Mouse (Mus musculus) induced T-regulatory cell, adult 2 months (primary cell): Measurements from ENCODE around the gene 1520401A03Rik.
A peak's percentile ranks its signal among the peaks of the same experiment; 100 is the strongest.
"Not testable (repeated sequence)": the region's sequence is repeated elsewhere in the genome, so short reads cannot be mapped to it uniquely, and the experiment has no call there.

Experiments
- DNase-seq: peaks from one replicate; pipeline ENCODE4 v3.0.0-alpha.2; 2012; ENCODE audit warnings: low read depth

The 1520401A03Rik gene

DNA sequence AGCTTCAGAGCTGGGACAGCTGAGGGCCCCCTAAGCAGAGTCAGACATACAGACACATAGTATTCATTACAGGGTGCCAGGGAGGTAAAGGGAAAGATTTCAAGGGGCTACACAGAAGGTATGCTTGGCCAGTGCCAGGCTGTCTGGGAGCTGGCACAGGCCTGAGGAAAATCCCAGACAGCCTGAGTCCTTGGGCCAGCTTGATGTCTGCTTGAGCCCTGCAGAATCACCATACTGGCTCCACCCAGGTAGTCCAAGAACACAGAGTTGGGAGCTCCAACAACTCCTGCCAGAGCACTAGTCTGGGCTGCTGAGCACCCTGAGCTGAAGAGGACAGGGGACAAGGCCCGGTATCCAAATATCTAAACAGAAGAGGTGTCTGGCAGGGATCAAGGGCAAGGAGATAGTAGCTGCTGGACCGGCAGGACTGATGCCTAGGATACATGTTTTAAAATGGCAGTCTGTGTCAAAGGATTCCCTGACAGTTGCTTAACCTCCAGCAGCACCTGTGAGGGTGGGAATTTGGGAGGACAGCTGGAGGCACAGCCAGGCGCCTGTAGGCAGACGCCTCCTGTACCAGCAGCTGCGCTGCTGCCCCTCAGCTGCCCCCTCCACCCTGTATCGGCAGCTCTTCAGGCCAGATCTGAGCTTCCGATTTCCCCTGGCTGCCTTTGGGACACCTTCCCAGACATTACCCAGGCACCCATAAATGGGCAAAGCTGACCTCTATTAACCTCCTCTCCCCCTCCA lies at the start of gene 1520401A03Rik:
TSS of gene 1520401A03Rik (minus strand) at position 408 of the 750 bp plus-strand sequence.
- no peak for DNase-seq

DNA sequence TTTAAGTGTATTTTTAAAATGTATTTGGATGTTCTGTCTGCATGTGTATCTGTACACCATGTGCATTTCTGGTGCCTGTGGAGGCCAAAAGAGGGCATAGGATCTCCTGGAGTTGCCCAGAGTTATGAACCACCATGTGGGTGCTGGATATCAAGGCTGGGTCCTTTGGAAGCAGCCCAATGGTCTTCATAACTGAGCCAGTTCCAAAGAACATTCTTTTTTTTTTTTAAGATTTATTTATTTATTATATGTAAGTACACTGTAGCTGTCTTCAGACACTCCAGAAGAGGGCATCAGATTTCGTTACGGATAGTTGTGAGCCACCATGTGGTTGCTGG lies 49.6 kb upstream of the 1520401A03Rik start:
- DNase-seq, result not testable (repeated sequence)

DNA sequence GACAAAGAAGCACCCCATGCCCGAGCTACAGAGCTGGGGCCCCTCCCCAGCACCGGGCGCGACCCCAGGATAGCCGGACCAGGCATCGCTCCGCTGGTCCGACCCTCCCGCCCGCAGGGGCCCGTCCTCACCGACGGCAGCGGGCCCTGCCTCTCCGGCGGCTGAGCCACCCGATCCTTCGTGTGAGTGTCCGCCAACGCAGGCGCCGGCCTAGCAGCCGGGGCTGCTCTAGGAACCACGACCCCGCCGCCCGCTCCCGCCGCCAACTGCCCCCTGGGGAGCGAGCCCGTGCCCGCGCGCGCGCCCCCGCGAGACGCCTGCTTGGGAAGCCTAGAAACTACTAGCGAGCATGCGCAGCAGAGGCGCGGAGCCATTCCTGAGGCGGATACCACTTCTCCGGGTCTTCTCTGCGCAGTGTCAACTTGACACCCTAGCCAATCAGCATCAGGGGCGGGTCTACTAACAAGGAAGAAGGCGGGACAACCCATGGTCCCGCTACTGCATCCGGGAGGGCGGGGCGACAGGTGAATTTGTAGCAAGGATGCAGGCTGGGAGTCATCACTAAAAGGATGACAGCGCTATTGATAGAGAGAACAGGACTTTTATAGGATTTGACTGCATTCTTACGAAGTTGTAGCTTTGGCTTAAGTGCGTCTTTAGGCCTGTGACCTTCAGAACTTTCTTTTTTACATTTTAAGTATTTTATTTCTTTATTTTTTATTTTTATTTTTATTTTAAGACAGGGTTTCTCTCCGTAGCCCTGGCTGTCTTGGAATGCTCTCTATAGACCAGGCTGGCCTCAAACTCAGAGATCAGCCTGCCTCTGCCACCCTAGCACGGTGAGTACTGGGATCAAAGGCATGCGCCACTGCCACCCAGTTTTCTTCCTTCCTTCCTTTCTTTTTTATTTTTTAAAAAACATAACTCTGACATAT lies 49.0 kb upstream of the 1520401A03Rik start, which contains the start of gene Flywch1:
TSS of gene Flywch1 (minus strand) at position 319 of the 935 bp plus-strand sequence.
- DNase-seq, result peak; percentile 99

DNA sequence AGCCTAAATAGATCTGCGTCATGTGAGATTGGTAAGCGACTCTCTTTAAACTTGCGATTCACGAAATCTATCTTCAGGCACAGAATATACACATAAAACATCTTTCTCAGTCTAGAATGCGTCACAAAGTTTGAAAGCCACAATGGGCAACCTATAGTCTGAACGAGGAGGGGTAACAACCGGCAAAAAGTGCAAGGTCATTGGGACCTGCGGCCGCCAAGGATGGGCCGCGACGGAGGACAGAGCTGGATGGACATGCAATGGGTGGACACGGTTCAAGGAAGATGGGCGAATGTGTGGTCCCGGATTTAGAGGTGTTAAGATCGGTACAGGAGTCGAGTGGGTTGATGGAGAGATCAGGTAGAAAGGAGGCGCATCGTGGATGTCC lies 48.3 kb upstream of the 1520401A03Rik start:
- peak; percentile 59 for DNase-seq

DNA sequence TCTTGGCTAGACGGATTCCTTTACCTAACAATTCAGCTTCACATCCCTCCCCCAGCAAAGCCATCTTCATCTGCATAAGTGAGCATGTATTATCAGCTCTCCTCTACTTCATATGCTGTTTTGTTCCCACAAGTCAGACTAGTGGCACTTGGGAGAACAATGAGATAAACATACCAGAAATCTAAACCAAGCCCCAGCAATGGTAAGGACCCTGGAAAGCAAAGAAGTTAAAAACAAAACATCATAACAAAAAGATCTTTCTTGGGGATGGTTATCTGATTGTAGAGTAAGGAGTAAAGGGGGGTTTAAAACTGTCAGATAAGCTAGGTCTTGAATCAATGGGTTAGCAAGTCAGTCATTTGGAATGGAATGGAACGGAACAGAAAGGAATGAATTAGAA lies 47.9 kb upstream of the 1520401A03Rik start:
- DNase-seq, result no peak

DNA sequence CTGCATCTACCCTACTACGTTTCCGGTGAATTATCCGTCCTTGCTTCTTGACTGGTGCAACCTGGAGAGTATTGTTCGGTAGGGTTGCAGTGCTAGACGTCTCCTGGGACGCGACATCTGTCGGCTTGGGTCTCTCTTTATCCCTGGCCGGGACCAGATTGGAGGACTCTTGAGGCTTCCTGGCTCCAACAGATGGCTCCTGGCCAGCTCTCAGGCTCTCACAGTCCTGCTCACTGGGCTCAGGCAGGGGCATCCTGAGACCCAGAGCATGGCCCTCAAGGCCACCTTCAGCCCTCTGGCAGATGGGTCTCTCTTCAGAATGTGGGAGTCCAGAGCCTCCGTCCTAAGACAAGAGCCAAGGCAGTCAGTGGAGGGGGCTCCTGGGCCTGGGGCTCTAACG lies 40.4 kb upstream of the 1520401A03Rik start:
- no peak for DNase-seq

DNA sequence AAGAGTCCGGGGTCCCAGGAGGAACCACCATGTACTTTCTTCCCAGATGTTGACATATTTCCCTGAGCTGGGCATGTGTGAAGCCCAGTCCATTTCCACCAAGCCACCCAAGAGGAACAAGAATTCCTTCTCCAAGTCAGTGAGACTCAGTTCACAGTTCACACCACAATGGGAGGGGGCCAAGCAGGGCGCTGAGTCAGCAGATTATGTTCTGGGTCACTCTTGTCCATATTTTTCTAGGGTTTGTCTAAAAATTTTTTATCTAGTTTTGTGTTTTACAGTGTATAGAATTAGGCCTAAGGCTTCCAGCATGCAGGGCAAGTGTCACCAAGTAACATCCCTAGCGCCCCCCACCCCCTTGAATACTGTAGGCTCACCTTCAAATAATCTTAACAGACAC lies 38.6 kb upstream of the 1520401A03Rik start:
- no peak for DNase-seq

DNA sequence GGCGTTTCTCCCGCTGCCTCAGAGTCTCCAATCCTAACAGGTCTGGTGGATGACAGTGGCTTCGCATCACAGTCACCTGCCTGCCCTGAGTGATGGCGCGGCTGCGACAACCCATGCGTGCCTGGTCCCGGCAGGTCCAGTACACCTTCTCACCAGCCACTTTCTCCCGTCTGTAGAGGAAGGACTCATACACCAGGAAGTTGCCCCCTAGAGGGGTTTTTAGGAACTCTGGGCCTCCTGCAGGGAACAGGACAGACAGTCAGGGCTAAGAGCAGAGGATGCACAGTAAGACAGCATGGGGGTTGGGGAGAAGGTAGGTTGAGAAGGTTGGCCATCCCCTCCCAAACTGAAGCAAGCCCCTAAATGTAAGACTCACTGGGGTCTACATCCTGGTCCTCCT lies 37.6 kb upstream of the 1520401A03Rik start:
- DNase-seq, result no peak

DNA sequence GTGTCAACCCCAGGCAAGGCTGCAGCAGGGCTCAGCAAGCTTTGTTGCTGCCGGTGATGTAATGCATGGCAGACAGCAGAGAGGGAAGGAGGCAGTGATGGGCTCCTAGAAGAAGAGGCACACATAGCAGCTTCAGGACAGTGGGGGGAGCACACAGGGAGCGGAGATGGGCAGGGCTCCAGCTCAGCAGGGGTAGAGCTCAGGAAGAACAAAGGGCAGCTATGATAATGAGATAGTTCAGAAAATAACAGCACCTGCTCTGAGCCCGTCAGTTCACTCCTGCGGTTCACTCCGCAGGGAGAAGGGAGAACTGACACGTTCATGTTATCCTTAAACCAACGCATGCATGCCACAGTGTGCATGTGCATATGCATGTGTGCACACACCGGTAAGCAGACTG lies 36.2 kb upstream of the 1520401A03Rik start:
- no peak for DNase-seq

DNA sequence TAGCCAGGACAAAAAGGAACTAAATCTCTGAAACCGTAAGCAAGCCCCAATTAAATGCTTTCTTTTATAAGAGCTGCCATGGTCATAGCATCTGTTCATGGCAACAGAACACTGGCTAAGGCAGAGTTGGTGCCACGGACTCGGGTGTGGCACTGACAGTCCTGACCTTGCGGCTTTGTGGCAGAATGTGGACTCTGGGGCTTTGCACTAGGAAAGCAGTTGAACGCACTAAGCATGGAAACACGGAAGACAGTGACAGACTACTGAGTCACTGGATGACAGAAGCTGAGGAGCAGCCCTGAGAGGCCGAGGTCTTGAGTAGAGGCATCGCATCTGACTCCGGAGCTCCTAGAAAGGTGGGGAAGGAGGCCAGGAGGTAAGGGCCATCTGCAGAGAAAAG lies 35.0 kb upstream of the 1520401A03Rik start:
- no peak for DNase-seq

DNA sequence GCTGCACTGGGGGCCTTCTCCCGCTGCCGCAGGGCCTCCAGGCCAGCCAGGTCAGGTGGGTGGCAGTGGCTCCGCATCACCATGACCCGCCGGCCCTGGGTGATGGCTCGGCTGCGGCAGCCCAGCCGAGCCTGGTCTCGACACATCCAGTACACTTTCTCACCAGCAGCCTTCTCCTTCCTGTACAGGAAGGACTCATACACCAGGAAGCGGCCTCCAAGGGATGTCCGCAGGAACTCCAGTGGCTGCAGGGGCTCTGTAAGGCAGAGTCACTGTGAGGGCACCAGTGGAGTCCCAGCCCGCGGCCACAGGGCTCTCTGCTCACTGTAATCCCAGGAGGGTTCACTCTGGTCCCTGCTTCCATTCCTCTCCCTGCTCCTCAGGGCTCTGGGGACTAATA lies 33.1 kb upstream of the 1520401A03Rik start:
- DNase-seq, result no peak

DNA sequence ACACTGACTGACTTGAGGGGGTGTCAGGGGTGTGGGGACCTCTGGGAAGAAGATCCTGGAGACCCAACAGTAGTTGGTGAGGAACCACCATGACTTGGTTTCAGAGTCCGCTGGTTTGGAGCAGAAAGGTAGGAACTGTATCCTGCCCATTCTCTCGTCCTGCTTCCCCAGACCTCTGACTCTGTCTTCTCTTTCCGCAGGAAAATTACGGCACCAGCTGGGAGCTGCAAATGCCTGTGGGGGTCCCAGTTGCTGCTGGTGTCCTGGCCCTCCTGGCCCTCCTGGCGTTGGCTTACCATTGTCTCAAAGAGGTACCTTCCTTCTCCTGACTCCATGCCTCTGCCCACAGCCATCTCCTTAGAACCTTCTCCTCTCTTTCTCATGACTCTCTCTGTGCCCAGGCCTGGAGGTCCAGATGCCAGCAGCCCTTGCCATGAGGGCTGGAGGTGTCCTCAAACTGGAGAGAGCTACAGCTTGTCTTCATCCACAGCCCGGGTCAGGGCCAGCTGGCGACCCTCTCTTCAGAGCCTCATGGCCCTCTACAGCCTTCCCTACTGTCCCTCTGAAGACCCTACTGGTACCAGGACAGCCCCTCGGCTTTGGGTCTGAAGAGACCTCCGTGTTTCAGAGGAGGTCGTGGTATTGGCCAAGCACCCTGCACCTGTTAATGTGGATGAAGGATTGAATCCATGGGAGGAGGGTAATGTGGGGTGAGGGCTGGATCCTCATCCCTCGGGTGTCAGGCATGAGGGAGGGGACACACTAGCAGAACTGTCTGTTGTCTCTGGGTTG lies 27.0 kb upstream of the 1520401A03Rik start:
- no peak for DNase-seq

DNA sequence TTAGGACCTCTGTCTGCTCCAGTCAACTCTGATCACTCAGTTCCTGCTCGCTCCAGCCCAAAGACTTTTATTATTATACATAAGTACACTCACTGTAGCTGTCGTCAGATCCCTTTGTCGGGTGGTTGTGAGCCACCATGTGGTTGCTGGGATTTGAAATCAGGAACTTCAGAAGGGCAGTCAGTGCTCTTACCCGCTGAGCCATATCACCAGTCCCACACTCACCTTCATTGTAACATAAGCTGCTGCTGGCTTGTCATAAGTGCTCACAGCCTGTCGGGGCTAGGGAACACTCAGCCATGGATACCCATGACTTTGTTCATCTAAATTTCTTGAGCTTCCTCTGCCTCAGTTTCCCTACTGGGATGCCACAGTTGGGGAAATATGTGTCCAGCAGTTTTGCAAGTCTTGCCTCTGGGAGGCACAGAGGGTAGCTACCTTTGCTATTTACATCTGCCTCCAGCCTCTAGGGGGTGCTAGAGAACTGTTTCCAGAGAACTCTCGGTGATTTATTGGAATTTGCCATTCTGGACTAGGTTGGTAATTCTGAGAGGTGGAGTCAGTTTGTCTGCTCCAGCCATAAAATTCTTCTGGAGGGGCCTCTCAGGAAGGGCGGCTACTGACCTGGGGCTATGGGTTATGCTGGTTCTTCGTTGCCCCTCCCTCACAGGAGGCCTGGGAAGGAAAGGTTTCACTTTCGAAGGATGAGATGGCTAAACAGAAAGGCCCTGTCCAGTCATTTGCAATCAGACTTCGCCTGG lies 26.2 kb upstream of the 1520401A03Rik start:
- peak; percentile 92 for DNase-seq

DNA sequence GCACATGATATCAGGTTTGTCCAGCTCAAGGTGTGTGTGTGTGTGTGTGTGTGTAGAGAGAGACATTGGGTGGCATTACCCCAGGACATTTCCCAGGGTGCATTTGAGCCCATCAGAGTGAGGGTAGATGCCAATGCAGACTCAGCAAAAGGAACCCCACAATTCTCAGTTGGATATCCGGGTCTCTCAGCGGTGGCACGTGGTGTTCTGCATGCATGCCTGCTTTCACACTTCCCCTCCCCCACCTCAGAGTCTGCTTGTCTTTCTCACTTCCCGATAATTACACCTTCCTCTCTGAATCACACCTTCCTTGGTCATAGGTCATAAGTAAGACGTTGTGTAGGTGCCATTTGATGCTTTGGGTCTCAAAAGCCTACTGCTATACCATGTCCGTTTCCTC lies 25.4 kb upstream of the 1520401A03Rik start:
- peak; percentile 76 for DNase-seq

DNA sequence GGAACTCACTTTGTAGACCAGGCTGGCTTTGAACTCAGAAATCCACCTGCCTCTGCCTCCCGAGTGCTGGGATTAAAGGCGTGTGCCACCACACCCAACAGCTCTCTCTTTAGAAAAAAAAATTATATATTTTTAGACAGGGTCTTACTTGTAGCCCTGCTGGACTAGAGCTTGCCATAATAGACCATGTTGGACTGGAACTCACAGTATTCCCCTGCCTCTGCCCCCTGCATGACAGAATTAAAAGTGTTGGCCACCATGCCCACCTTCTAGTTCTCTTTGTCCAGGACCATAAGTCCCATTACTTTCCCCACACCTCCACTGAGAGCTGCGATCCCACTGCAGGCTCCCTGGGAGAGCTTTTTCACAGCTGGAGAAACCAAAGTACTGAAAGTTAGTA lies 24.9 kb upstream of the 1520401A03Rik start:
- DNase-seq, result no peak

DNA sequence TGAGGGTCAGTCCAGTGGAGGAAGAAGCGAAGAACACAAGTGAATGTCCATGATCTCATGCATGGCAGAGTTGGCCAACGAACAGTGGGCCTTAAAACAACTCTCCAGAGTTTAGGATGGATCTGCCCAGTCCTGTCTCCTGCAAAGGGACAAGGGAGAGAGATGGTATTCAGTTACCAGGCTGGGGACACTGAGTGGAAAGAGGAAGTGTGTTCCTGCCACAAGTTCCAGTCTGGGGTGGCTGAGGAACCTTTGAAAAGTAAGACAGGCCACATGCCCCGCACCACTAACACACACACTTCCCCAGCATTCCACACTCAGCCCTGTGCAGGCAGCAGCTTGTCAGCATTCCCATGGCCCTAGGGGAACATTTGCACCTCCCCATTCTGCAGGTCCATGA lies 24.2 kb upstream of the 1520401A03Rik start:
- DNase-seq, result no peak

DNA sequence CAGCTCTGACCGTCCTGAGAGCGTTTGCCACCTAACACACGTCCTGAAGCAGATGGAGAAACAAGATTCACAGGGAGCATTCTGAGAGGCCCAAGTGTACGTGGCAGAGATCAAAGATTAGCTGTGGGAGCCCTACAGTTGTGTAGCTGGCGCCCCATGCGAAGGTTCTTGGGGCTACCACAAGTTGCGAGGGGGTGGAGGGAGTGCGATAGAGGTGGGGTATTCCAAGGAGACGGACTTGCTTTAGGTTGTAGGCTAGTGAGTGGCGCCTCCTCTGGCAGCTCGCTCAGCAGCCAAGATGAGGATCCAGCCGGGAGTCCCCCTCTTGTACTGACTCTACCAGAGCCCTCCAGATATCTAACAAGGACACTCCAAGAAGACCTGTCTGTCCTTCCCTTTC lies 23.7 kb upstream of the 1520401A03Rik start:
- peak; percentile 64 for DNase-seq

DNA sequence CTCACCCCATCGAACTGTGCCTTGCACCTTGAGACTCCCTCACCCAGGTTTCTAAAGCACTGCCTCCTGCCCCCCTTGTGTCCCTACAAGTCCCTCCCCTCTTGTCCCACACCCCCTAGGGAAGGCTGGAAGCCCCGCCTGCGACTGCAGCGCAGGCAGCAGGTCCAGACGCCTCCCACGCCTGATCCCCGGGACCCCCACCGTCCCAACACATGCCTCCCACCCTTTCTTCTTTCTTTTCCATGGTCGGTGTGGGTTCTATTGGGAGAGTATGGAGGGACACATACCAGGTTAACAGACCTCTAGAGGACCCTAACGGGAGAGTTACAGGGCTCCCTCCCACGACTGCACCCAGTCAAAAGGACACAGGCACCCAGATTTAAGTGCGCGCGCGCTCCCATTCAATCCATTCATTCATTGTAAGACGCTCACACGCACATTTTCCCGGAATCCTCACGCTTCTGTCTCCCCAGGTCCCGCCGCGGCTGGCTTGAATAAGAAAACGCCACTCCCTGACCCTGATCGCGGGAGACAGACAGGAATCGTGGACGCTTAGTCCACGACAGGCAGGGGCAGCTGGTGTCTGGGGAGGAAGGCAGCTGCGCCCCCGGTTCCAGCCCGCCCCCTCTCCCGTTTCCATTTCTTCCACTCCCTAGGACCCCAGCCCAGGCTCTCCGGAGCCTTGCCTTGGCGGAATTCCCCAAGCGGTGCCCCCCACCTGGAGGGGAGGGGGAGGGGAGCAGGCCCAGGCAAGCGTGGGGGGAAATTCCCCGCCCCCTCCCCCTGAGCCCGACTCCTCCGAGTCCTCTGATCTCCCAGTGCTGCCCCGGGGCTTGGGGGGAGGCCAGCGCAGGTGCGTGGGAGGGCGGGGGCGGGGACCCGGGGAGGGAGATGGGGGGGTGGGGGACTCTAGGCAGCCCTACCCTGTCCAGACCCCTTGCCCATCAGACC lies 23.0 kb upstream of the 1520401A03Rik start, which contains the start of gene Kremen2:
TSS of gene Kremen2 (minus strand) at position 533 of the 951 bp plus-strand sequence.
- DNase-seq, result peak; percentile 58

DNA sequence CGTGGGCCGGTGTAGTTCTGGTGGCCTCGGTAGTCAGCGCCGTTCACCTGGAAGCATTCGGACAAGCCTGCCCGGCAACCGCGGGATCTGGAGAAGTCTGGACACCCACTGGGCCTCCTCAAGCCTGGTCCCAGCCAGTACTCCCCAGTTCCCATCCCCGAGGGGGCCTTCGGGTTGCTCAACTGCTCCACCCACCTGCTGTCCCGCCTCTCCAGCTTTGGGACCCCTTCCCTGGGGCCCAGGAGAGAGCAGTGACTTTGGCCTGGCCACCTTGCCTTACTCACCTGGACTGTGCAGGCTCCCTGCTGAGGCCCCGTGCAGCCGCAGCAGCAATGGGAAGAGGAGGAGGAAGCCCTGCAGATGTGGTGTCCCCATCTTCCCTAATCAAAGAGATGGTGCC lies 22.1 kb upstream of the 1520401A03Rik start:
- peak; percentile 21 for DNase-seq

DNA sequence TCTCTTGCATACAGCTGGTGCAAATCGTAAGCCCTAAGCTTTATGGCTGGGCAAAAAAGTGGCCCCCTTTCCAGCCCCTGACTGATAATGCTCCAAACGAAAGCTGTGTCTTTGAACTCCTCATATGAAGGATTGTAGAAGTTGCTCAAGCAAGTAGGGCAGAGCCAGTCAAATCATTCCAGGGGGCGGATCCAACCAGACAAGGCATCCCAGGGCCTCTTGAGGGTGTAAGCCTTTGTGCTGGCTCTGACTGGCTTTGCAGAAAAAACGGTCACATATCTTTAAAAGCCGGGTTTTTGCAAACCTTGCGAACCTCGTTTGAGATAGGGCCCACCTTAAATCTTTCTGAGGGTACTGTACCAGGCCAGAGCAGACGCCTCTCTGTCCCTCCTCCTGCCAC lies 21.5 kb upstream of the 1520401A03Rik start:
- peak; percentile 32 for DNase-seq
